Mouse (Mus musculus): ENCODE results near the gene Enpep. TPM values are rescaled to one million over a fixed set of nuclear protein-coding genes. Genes with fewer than 3 reads are reported as not detected.
A peak's percentile ranks its signal among the peaks of the same experiment; 100 is the strongest.

Enpep gene
- polyA plus RNA-seq, 1 experiment from 2014 or later = 0.93 TPM

DNA sequence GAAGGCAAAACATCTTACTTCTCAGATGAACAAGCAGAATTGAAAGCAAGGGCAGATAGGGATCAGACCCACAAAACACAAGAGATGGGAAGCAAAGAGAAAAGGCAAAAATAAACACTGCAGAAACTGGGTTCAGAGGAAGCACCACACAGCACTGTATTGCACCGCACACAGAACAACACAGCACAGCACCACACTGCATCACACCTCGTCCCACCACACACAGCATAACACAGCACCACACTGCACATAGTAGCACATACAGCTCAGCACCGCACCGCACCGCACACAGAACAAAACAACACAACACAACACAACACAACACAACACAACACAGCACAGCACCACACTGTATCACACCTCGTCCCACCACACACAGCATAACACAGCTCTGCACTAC is 1.1 kb downstream of the Enpep start:
- no peak overlapping the region for H3K27ac ChIP-seq (replicated peaks; ENCODE audit: low read depth, low read length)
- H3K27me3 ChIP-seq (ENCODE audit: control insufficient read depth, insufficient read depth, low read length) = no peaks in the 10 kb centered on the region
- DNase-seq (ENCODE audit: low spot score) (no peak), ATAC-seq (replicated peaks; ENCODE audit: insufficient number of reproducible peaks, low FRiP score, low TSS enrichment, low read depth) (0 out of 2 replicates have a peak, but pooled peaks have one; percentile 29)
- no peak overlapping the region for H3K9ac ChIP-seq (replicated peaks; ENCODE audit: low read length)
- no peaks in the 10 kb centered on the region for H3K36me3 ChIP-seq (replicated peaks; ENCODE audit: control insufficient read depth, insufficient read depth, low read depth, low read length)
- H3K9me3 ChIP-seq (replicated peaks; ENCODE audit: control insufficient read depth, low read length) = no peaks in the 10 kb centered on the region
- no peak overlapping the region for H3K4me2 ChIP-seq (ENCODE audit: low read depth, low read length)
- no peaks in the 10 kb centered on the region for H3K4me1 ChIP-seq (ENCODE audit: control insufficient read depth, insufficient read depth, low read length)
- H3K4me3 ChIP-seq (ENCODE audit: low read depth, low read length) = no peak overlapping the region
- 90% methylated on average over 6 of the region's 6 CpGs for WGBS

DNA sequence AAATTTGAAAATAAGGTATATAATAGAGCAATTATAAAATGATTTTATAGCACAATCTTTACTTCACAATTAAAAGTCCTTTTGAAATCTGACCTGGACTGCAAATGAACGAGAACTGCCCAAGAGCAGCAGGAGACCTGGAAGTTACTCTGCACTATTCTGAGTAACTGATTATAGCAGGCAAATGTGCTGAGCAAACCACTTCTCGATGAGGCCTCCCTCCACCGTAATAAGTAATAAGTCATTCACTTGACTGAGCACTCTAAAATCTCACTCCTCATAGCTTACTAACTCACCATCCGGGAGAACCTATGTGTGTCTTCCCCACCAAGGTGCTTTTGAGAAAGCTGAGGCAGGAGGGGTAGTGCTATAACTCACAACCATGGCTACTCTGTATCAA is 4.5 kb downstream of the Enpep start:
- Histone ChIP-seq H3K27ac (replicated peaks; ENCODE audit: low read depth, low read length) (no peak overlapping the region), H3K4me3 (ENCODE audit: low read depth, low read length) (no peak overlapping the region), H3K36me3 (replicated peaks; ENCODE audit: control insufficient read depth, insufficient read depth, low read depth, low read length) (no peaks in the 10 kb centered on the region), H3K4me1 (ENCODE audit: control insufficient read depth, insufficient read depth, low read length) (no peaks in the 10 kb centered on the region), H3K9ac (replicated peaks; ENCODE audit: low read length) (no peak overlapping the region), H3K4me2 (ENCODE audit: low read depth, low read length) (no peak overlapping the region), H3K9me3 (replicated peaks; ENCODE audit: control insufficient read depth, low read length) (no peaks in the 10 kb centered on the region), H3K27me3 (ENCODE audit: control insufficient read depth, insufficient read depth, low read length) (no peaks in the 10 kb centered on the region)
- 80% methylated on average over 4 of the region's 4 CpGs for WGBS
- ATAC-seq (replicated peaks; ENCODE audit: insufficient number of reproducible peaks, low FRiP score, low TSS enrichment, low read depth) (no peak), DNase-seq (ENCODE audit: low spot score) (no peak)

DNA sequence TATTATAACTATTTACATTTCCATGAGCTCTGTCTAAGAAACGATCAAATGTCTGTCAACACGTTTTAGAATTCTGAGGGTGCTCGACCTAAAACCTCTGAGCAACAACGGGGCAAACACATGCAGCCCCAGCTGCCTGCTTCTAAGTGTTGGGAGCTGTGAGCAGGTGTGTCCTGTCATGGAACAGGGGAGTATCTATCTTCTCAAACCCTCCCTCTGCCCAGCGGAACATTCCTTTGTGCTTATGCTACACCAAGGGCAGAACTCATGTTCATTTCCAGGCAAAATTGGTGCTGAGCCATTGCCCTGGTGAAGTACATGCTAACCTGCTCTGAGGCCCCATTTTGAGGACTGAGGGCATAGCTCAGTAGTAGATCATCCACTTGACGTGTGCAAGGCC is 10.9 kb downstream of the Enpep start:
- Histone ChIP-seq H3K27ac (replicated peaks; ENCODE audit: low read depth, low read length) (no peak overlapping the region), H3K27me3 (ENCODE audit: control insufficient read depth, insufficient read depth, low read length) (no peaks in the 10 kb centered on the region), H3K9me3 (replicated peaks; ENCODE audit: control insufficient read depth, low read length) (no peaks in the 10 kb centered on the region), H3K4me2 (ENCODE audit: low read depth, low read length) (no peak overlapping the region), H3K9ac (replicated peaks; ENCODE audit: low read length) (no peak overlapping the region), H3K4me3 (ENCODE audit: low read depth, low read length) (no peak overlapping the region), H3K4me1 (ENCODE audit: control insufficient read depth, insufficient read depth, low read length) (no peaks in the 10 kb centered on the region), H3K36me3 (replicated peaks; ENCODE audit: control insufficient read depth, insufficient read depth, low read depth, low read length) (no peaks in the 10 kb centered on the region)
- WGBS = 72% methylated on average over 6 of the region's 6 CpGs
- DNase-seq (ENCODE audit: low spot score) = no peak
- ATAC-seq (replicated peaks; ENCODE audit: insufficient number of reproducible peaks, low FRiP score, low TSS enrichment, low read depth) = no peak

GRCm38 (mm10) chr3:129317032-129317729 is 15.3 kb downstream of the Enpep start:
- H3K27ac ChIP-seq (replicated peaks; ENCODE audit: low read depth, low read length) = no peak overlapping the region
- no peak overlapping the region for H3K9ac ChIP-seq (replicated peaks; ENCODE audit: low read length)

DNA sequence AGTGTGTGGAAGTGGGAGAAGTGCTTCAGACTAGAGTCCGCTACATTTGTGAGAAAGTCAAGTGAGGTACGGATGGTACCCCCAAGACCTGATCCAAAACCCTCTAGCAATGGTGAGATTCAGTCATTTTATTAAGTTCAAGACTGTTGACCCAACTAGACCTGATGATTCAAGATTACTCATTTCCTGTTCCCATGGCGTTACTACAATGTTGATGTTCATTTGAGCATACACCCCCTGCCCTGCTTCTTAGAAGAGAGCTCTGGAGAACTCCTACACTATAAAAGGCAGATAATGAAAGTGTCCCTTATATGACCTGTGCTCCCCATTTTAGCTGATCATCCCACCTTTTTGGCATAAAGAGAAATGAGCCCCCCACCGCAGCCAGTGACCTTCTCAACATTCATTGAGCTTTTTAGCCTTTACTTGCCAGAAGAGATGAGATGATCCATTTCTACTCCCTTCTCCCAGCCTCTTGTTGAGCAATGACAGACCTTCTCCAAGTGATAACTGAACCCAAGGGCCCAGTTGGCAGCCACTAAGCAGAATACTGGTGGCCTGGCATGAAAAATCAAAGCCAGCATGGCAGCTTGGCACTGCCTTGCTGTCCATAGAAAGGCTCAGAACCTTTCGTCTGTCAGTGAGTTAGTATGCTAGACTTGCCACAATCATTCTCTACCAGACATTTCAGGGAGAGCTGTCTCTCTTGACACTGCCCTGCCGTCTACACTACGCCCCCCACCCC is 18.7 kb downstream of the Enpep start:
- Histone ChIP-seq H3K27ac (replicated peaks; ENCODE audit: low read depth, low read length) (no peak overlapping the region), H3K4me2 (ENCODE audit: low read depth, low read length) (no peak overlapping the region), H3K36me3 (replicated peaks; ENCODE audit: control insufficient read depth, insufficient read depth, low read depth, low read length) (no peaks in the 10 kb centered on the region), H3K9ac (replicated peaks; ENCODE audit: low read length) (no peak overlapping the region), H3K4me1 (ENCODE audit: control insufficient read depth, insufficient read depth, low read length) (no peaks in the 10 kb centered on the region), H3K9me3 (replicated peaks; ENCODE audit: control insufficient read depth, low read length) (no peaks in the 10 kb centered on the region), H3K27me3 (ENCODE audit: control insufficient read depth, insufficient read depth, low read length) (no peaks in the 10 kb centered on the region), H3K4me3 (ENCODE audit: low read depth, low read length) (no peak overlapping the region)
- no peak for ATAC-seq (replicated peaks; ENCODE audit: insufficient number of reproducible peaks, low FRiP score, low TSS enrichment, low read depth)
- WGBS = 84% methylated on average over 7 of the region's 7 CpGs
- no peak for DNase-seq (ENCODE audit: low spot score)

More at GRCm38 (mm10) chr3:129317032-129317729, 15.3 kb downstream of the Enpep start:
- WGBS = 82% methylated on average over 17 of the region's 17 CpGs
- ATAC-seq (replicated peaks; ENCODE audit: insufficient number of reproducible peaks, low FRiP score, low TSS enrichment, low read depth) = no peak
- Histone ChIP-seq H3K4me1 (ENCODE audit: control insufficient read depth, insufficient read depth, low read length) (no peaks in the 10 kb centered on the region), H3K4me2 (ENCODE audit: low read depth, low read length) (no peak overlapping the region), H3K9me3 (replicated peaks; ENCODE audit: control insufficient read depth, low read length) (no peaks in the 10 kb centered on the region), H3K27me3 (ENCODE audit: control insufficient read depth, insufficient read depth, low read length) (no peaks in the 10 kb centered on the region), H3K36me3 (replicated peaks; ENCODE audit: control insufficient read depth, insufficient read depth, low read depth, low read length) (no peaks in the 10 kb centered on the region), H3K4me3 (ENCODE audit: low read depth, low read length) (no peak overlapping the region)
- no peak for DNase-seq (ENCODE audit: low spot score)

DNA sequence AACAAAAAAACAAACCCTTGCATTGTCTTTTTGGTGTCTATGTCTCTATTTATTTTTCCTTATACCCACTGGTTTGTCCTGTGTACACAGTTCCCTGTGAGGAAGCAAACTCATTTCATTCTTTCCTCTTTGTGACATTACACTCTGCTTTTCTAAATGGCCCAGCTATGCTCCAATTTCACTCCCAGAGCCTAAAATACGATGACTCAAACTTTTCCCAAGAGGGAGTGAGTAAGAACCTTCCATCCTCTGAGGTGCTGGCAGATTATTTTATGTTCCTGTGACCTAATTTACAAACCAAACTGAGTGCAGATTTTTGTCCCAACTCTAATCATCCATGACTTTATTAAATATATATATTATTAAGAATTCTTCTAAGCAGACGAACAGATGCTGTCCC is 19.3 kb downstream of the Enpep start:
- H3K4me3 ChIP-seq (ENCODE audit: low read depth, low read length) = no peak overlapping the region
- no peaks in the 10 kb centered on the region for H3K36me3 ChIP-seq (replicated peaks; ENCODE audit: control insufficient read depth, insufficient read depth, low read depth, low read length)
- no peaks in the 10 kb centered on the region for H3K4me1 ChIP-seq (ENCODE audit: control insufficient read depth, insufficient read depth, low read length)
- H3K9me3 ChIP-seq (replicated peaks; ENCODE audit: control insufficient read depth, low read length) = no peaks in the 10 kb centered on the region
- no peaks in the 10 kb centered on the region for H3K27me3 ChIP-seq (ENCODE audit: control insufficient read depth, insufficient read depth, low read length)
- DNase-seq (ENCODE audit: low spot score) (no peak), ATAC-seq (replicated peaks; ENCODE audit: insufficient number of reproducible peaks, low FRiP score, low TSS enrichment, low read depth) (no peak)
- H3K9ac ChIP-seq (replicated peaks; ENCODE audit: low read length) = no peak overlapping the region
- H3K27ac ChIP-seq (replicated peaks; ENCODE audit: low read depth, low read length) = no peak overlapping the region
- H3K4me2 ChIP-seq (ENCODE audit: low read depth, low read length) = no peak overlapping the region
- WGBS = 79% methylated on average over 2 of the region's 2 CpGs

DNA sequence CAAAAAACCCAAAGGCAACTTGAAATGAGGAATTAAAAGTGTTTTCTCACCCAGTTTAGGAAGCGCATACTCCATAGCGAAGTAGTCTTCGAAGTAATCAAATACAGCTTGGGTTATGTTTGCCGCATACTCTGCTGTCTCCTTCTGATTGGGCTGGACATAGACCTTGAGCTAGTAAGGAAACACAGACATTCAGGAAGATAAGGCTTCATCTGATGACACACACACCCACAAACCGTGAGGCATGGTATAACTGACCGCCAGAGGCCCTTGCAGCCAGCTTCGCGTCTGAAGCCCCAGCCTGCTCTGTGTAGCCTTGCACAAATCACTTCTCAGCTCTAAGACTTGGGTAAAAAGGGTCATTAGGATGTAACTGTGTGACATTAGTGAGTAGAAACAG is 20.0 kb downstream of the Enpep start:
- H3K9ac ChIP-seq (replicated peaks; ENCODE audit: low read length) = no peak overlapping the region
- no peaks in the 10 kb centered on the region for H3K9me3 ChIP-seq (replicated peaks; ENCODE audit: control insufficient read depth, low read length)
- H3K27ac ChIP-seq (replicated peaks; ENCODE audit: low read depth, low read length) = no peak overlapping the region
- no peak for DNase-seq (ENCODE audit: low spot score)
- no peak for ATAC-seq (replicated peaks; ENCODE audit: insufficient number of reproducible peaks, low FRiP score, low TSS enrichment, low read depth)
- no peak overlapping the region for H3K4me3 ChIP-seq (ENCODE audit: low read depth, low read length)
- H3K36me3 ChIP-seq (replicated peaks; ENCODE audit: control insufficient read depth, insufficient read depth, low read depth, low read length) = no peaks in the 10 kb centered on the region
- no peaks in the 10 kb centered on the region for H3K4me1 ChIP-seq (ENCODE audit: control insufficient read depth, insufficient read depth, low read length)
- WGBS = 96% methylated on average over 8 of the region's 8 CpGs
- H3K27me3 ChIP-seq (ENCODE audit: control insufficient read depth, insufficient read depth, low read length) = no peaks in the 10 kb centered on the region
- H3K4me2 ChIP-seq (ENCODE audit: low read depth, low read length) = no peak overlapping the region

- 75% methylated on average over 8 of the region's 8 CpGs for WGBS
- no peak for DNase-seq (ENCODE audit: low spot score)
- H3K27me3 ChIP-seq (ENCODE audit: control insufficient read depth, insufficient read depth, low read length) = no peaks in the 10 kb centered on the region
These were observed 20.6 kb downstream of the Enpep start for GRCm38 (mm10) chr3:129311951-129312350.

More at GRCm38 (mm10) chr3:129311951-129312350, 20.6 kb downstream of the Enpep start:
- Histone ChIP-seq H3K4me3 (ENCODE audit: low read depth, low read length) (no peak overlapping the region), H3K27ac (replicated peaks; ENCODE audit: low read depth, low read length) (no peak overlapping the region), H3K9ac (replicated peaks; ENCODE audit: low read length) (no peak overlapping the region), H3K4me1 (ENCODE audit: control insufficient read depth, insufficient read depth, low read length) (no peaks in the 10 kb centered on the region), H3K36me3 (replicated peaks; ENCODE audit: control insufficient read depth, insufficient read depth, low read depth, low read length) (no peaks in the 10 kb centered on the region), H3K4me2 (ENCODE audit: low read depth, low read length) (no peak overlapping the region), H3K9me3 (replicated peaks; ENCODE audit: control insufficient read depth, low read length) (no peaks in the 10 kb centered on the region)
- ATAC-seq (replicated peaks; ENCODE audit: insufficient number of reproducible peaks, low FRiP score, low TSS enrichment, low read depth) = no peak

Data from embryonic facial prominence, embryonic 11.5 days (tissue).